Comparison of ENCODE assay signal across 17 mouse cellular contexts in genomic region chr3:156895322-156895721, GRCm38 (mm10).
DNase-seq lines count a peak whose midpoint lies in the region; ATAC-seq lines count a peak whose summit lies in the region.
"Had no signal": no experiment of that assay in that cellular context is flagged by ENCODE, and none has a peak within 500 bp of the region (broad histone marks: within the 10 kb centered on the region; RNA-seq: fewer than 3 reads in every experiment).

No protein-coding gene starts in this region.

- no peaks in the 10 kb centered on the region for H3K27me3 ChIP-seq in neural tube, embryonic 13.5 days
- no peaks in the 10 kb centered on the region for H3K27me3 ChIP-seq in neural tube, embryonic 15.5 days (replicated peaks)
- no peaks in the 10 kb centered on the region for H3K27me3 ChIP-seq in hindbrain, embryonic 12.5 days
- H3K27me3 ChIP-seq in midbrain, embryonic 16.5 days (ENCODE audit: control insufficient read depth, insufficient read depth, low read depth, low read length), result no peaks in the 10 kb centered on the region
- H3K27me3 ChIP-seq in heart, embryonic 12.5 days (replicated peaks), result no peaks in the 10 kb centered on the region
- H3K27me3 ChIP-seq: stomach, embryonic 15.5 days had no signal

- H3K36me3 ChIP-seq in neural tube, embryonic 13.5 days, result no peaks in the 10 kb centered on the region
- no peaks in the 10 kb centered on the region for H3K36me3 ChIP-seq in neural tube, embryonic 15.5 days
- no peaks in the 10 kb centered on the region for H3K36me3 ChIP-seq in hindbrain, embryonic 12.5 days
- H3K36me3 ChIP-seq in midbrain, embryonic 16.5 days (ENCODE audit: control insufficient read depth, insufficient read depth, low read length), result no peaks in the 10 kb centered on the region
- H3K36me3 ChIP-seq in heart, embryonic 12.5 days, result no peaks in the 10 kb centered on the region
- H3K36me3 ChIP-seq: G1E; heart, embryonic 10.5 days; stomach, embryonic 15.5 days had no signal

- H3K4me3 ChIP-seq in neural tube, embryonic 13.5 days, result no peak overlapping the region
- no peak overlapping the region for H3K4me3 ChIP-seq in neural tube, embryonic 15.5 days (replicated peaks)
- H3K4me3 ChIP-seq in hindbrain, embryonic 12.5 days, result no peak overlapping the region
- H3K4me3 ChIP-seq in midbrain, embryonic 16.5 days (ENCODE audit: low read depth, low read length), result no peak overlapping the region
- H3K4me3 ChIP-seq in heart, embryonic 12.5 days, result no peak overlapping the region
- H3K4me3 ChIP-seq: heart, embryonic 10.5 days; left cerebral cortex, adult 2 months; stomach, embryonic 15.5 days had no signal

- peak overlapping the region; percentile 20 for H3K27ac ChIP-seq in neural tube, embryonic 13.5 days (replicated peaks)
- no peak overlapping the region for H3K27ac ChIP-seq in neural tube, embryonic 15.5 days (replicated peaks)
- H3K27ac ChIP-seq in hindbrain, embryonic 12.5 days, result no peak overlapping the region
- peak overlapping the region; percentile 25 for H3K27ac ChIP-seq in midbrain, embryonic 16.5 days (ENCODE audit: low read length)
- no peak overlapping the region for H3K27ac ChIP-seq in heart, embryonic 12.5 days (ENCODE audit: poor library complexity, severe bottlenecking)
- H3K27ac ChIP-seq: heart, embryonic 10.5 days; left cerebral cortex, adult 2 months; stomach, embryonic 15.5 days had no signal

- no peaks in the 10 kb centered on the region for H3K9me3 ChIP-seq in neural tube, embryonic 13.5 days
- H3K9me3 ChIP-seq in neural tube, embryonic 15.5 days (replicated peaks), result no peaks in the 10 kb centered on the region
- no peaks in the 10 kb centered on the region for H3K9me3 ChIP-seq in hindbrain, embryonic 12.5 days (replicated peaks)
- H3K9me3 ChIP-seq in midbrain, embryonic 16.5 days (replicated peaks; ENCODE audit: control insufficient read depth, low read length, poor library complexity, severe bottlenecking), result no peaks in the 10 kb centered on the region
- H3K9me3 ChIP-seq in heart, embryonic 12.5 days (replicated peaks), result no peaks in the 10 kb centered on the region
- H3K9me3 ChIP-seq: heart, embryonic 10.5 days; stomach, embryonic 15.5 days had no signal

- WGBS in neural tube, embryonic 13.5 days, result 51% methylated on average over 4 of the region's 4 CpGs
- 41% methylated on average over 4 of the region's 4 CpGs for whole genome bisulfite sequencing in neural tube, embryonic 15.5 days
- WGBS in hindbrain, embryonic 12.5 days, result 55% methylated on average over 4 of the region's 4 CpGs
- WGBS in midbrain, embryonic 16.5 days, result 29% methylated on average over 4 of the region's 4 CpGs
- 33% methylated on average over 4 of the region's 4 CpGs for WGBS in heart, embryonic 12.5 days

- no peak overlapping the region for H3K9ac ChIP-seq in neural tube, embryonic 13.5 days
- no peak overlapping the region for H3K9ac ChIP-seq in neural tube, embryonic 15.5 days (replicated peaks)
- no peak overlapping the region for H3K9ac ChIP-seq in hindbrain, embryonic 12.5 days
- no peak overlapping the region for H3K9ac ChIP-seq in midbrain, embryonic 16.5 days (ENCODE audit: low read depth, low read length)
- no peak overlapping the region for H3K9ac ChIP-seq in heart, embryonic 12.5 days
- H3K9ac ChIP-seq: stomach, embryonic 15.5 days had no signal

- peaks cover 8% of the 10 kb centered on the region; the same call in 1 of the 2 replicates for H3K4me1 ChIP-seq in neural tube, embryonic 13.5 days (replicated peaks)
- H3K4me1 ChIP-seq in neural tube, embryonic 15.5 days, result peaks cover 8% of the 10 kb centered on the region; the same call in 1 of the 2 replicates
- peaks cover 3% of the 10 kb centered on the region; the same call in 1 of the 2 replicates for H3K4me1 ChIP-seq in hindbrain, embryonic 12.5 days
- peaks cover 13% of the 10 kb centered on the region for H3K4me1 ChIP-seq in midbrain, embryonic 16.5 days (ENCODE audit: control insufficient read depth, insufficient read depth, low read length)
- H3K4me1 ChIP-seq in heart, embryonic 12.5 days (replicated peaks), result 0 out of 2 replicates have a peak, but pooled peaks cover 8% of the 10 kb centered on the region
- H3K4me1 ChIP-seq: stomach, embryonic 15.5 days had no signal

- H3K4me2 ChIP-seq in neural tube, embryonic 13.5 days, result no peak overlapping the region
- no peak overlapping the region for H3K4me2 ChIP-seq in neural tube, embryonic 15.5 days
- H3K4me2 ChIP-seq in hindbrain, embryonic 12.5 days (replicated peaks), result no peak overlapping the region
- no peak overlapping the region for H3K4me2 ChIP-seq in midbrain, embryonic 16.5 days (ENCODE audit: low read length)
- H3K4me2 ChIP-seq in heart, embryonic 12.5 days, result no peak overlapping the region
- H3K4me2 ChIP-seq: stomach, embryonic 15.5 days had no signal

- 0 out of 2 replicates have a peak, but pooled peaks have one; percentile 32 for ATAC-seq in neural tube, embryonic 13.5 days (ENCODE audit: low read depth)
- ATAC-seq in neural tube, embryonic 15.5 days (ENCODE audit: low FRiP score), result no peak
- peak; percentile 43 for ATAC-seq in hindbrain, embryonic 12.5 days (ENCODE audit: low FRiP score)
- ATAC-seq in midbrain, embryonic 16.5 days, result peak; percentile 66; the same call in 1 of the 2 replicates
- ATAC-seq in heart, embryonic 12.5 days (ENCODE audit: insufficient number of reproducible peaks, low FRiP score), result no peak

- peak; percentile 57 to 59 for DNase-seq in cerebellum, postnatal 10 days
- no peak for DNase-seq in c-Kit-positive CD71-positive TER-119-positive erythroid progenitor cells, embryonic 14.5 days (ENCODE audit: low spot score)
- DNase-seq in kidney, postnatal 10 days, result no peak
- DNase-seq: adrenal gland, postnatal 14 days; heart, postnatal 36 days; kidney, adult 11 months; kidney, postnatal 4 days; lung, adult 2 months had no signal

Comparison
In these comparisons a context has a peak if more than half of its experiments do, and no peak if none do; other contexts are left out.
1. ATAC-seq: peak in neural tube, embryonic 13.5 days (single experiment), hindbrain, embryonic 12.5 days (single experiment) and midbrain, embryonic 16.5 days (single experiment); none in neural tube, embryonic 15.5 days (single experiment) and heart, embryonic 12.5 days (single experiment).
2. H3K27ac ChIP-seq: peak in neural tube, embryonic 13.5 days (single experiment) and midbrain, embryonic 16.5 days (single experiment); none in neural tube, embryonic 15.5 days (single experiment), hindbrain, embryonic 12.5 days (single experiment) and heart, embryonic 12.5 days (single experiment).
3. DNase-seq: peak in cerebellum, postnatal 10 days (2 of 2); none in c-Kit-positive CD71-positive TER-119-positive erythroid progenitor cells, embryonic 14.5 days (single experiment) and kidney, postnatal 10 days (single experiment).